Mouse (Mus musculus) layer of hippocampus, adult 9-10 months (tissue): ENCODE measurements around the gene Qrich1.

Source experiments
- DNase-seq: peaks from one replicate; pipeline ENCODE4 v3.0.0; 2022; ENCODE audit warnings: low spot score

Gene Qrich1

GRCm38 (mm10) chr9:108492043-108492750, 24.4 kb upstream of the Qrich1 start:
- no peak for DNase-seq

GRCm38 (mm10) chr9:108493246-108493645, 23.4 kb upstream of the Qrich1 start:
- DNase-seq: no peak

- no peak for DNase-seq
These were observed 22.3 kb upstream of the Qrich1 start for GRCm38 (mm10) chr9:108494146-108494825.

- DNase-seq: no peak
These were observed 21.7 kb upstream of the Qrich1 start for GRCm38 (mm10) chr9:108494905-108495304.

GRCm38 (mm10) chr9:108499231-108499630, 17.4 kb upstream of the Qrich1 start:
- DNase-seq: no peak

- no peak for DNase-seq
These were observed 16.7 kb upstream of the Qrich1 start for GRCm38 (mm10) chr9:108499943-108500342.

- DNase-seq: no peak
These were observed 9.7 kb upstream of the Qrich1 start for GRCm38 (mm10) chr9:108506901-108507300.

- peak; percentile 87 for DNase-seq
These were observed 8.8 kb upstream of the Qrich1 start, which contains the start of gene Qars for GRCm38 (mm10) chr9:108507619-108508434. Gene Qars, plus strand, starts transcription at chr9:108507706.

- no peak for DNase-seq
These were observed 7.8 kb upstream of the Qrich1 start for GRCm38 (mm10) chr9:108508776-108509175.

GRCm38 (mm10) chr9:108517253-108517930, 786 bp downstream of the Qrich1 start:
- peak; percentile 39 for DNase-seq

- DNase-seq: peak; percentile 12
These were observed 1.3 kb downstream of the Qrich1 start for GRCm38 (mm10) chr9:108517931-108518332.

GRCm38 (mm10) chr9:108521604-108522003, 5.0 kb downstream of the Qrich1 start:
- no peak for DNase-seq

GRCm38 (mm10) chr9:108523341-108523740, 6.7 kb downstream of the Qrich1 start:
- no peak for DNase-seq

GRCm38 (mm10) chr9:108525400-108525799, 8.8 kb downstream of the Qrich1 start:
- no peak for DNase-seq

- DNase-seq: no peak
These were observed 14.3 kb downstream of the Qrich1 start for GRCm38 (mm10) chr9:108530954-108531353.

- no peak for DNase-seq
These were observed 14.9 kb downstream of the Qrich1 start for GRCm38 (mm10) chr9:108531496-108531895.

- no peak for DNase-seq
These were observed 24.2 kb downstream of the Qrich1 start for GRCm38 (mm10) chr9:108540846-108541245.

- no peak for DNase-seq
These were observed 29.4 kb downstream of the Qrich1 start for GRCm38 (mm10) chr9:108545986-108546385.

GRCm38 (mm10) chr9:108546875-108547274, 30.3 kb downstream of the Qrich1 start:
- no peak for DNase-seq

- DNase-seq: no peak
These were observed 42.6 kb downstream of the Qrich1 start for GRCm38 (mm10) chr9:108559169-108559568.

GRCm38 (mm10) chr9:108560227-108560841, 43.7 kb downstream of the Qrich1 start, which contains the start of gene Impdh2:
Gene Impdh2, plus strand, starts transcription at chr9:108560286.
- peak; percentile 83 for DNase-seq
